Mouse (Mus musculus) cerebellum, adult 2 months (tissue): ENCODE data around the gene Gm21256. TPM values are rescaled to one million over a fixed set of nuclear protein-coding genes. Genes with fewer than 3 reads are reported as not detected.
"Not testable (repeated sequence)": the region's sequence is repeated elsewhere in the genome, so short reads cannot be mapped to it uniquely, and the experiment has no call there.

Experiments used
- DNase-seq, 2 experiments: peaks; one replicate each; pipeline ENCODE4 v3.0.0; 2021
- H3K27ac ChIP-seq: fragments of 200-500 bp; 2 replicates; pipeline ENCODE4 v1.5.1; 2012; ENCODE audit warnings: low read length, control low read depth, inconsistent platforms; ENCODE audit not compliant: insufficient read depth
- H3K27me3 ChIP-seq: fragments of 200-500 bp; 2 replicates; pipeline ENCODE4 v1.6.1; 2012; ENCODE audit warnings: inconsistent platforms, mild to moderate bottlenecking, low read length, moderate library complexity; ENCODE audit not compliant: control insufficient read depth, insufficient read depth
- H3K4me1 ChIP-seq: fragments of 200-500 bp; 2 replicates; pipeline ENCODE4 v1.6.1; 2011; ENCODE audit warnings: low read length; ENCODE audit not compliant: control insufficient read depth, insufficient read depth
- H3K4me3 ChIP-seq: fragments of 200-500 bp; replicated peaks from 2 replicates; pipeline ENCODE3; 2011; ENCODE audit warnings: mild to moderate bottlenecking, low read depth, low read length, control low read depth; ENCODE audit not compliant: insufficient read depth
- WGBS: fragments of 180-500 bp; shearing (Covaris S2); methylation state at CpG from one replicate; pipeline ENCODE4 v1.1.7; 2018; 5-methylcytosine and 5-hydroxymethylcytosine counted together
- polyA plus RNA-seq: library from polyadenylated mRNA; depleted of rRNA; stranded (reverse); fragments of >200 nt; gene quantifications from 2 replicates; pipeline ENCODE4 v1.2.3, GENCODE M21; 2012; rRNA removed

Gm21256 gene
- not detected in 2 replicates for polyA plus RNA-seq

DNA sequence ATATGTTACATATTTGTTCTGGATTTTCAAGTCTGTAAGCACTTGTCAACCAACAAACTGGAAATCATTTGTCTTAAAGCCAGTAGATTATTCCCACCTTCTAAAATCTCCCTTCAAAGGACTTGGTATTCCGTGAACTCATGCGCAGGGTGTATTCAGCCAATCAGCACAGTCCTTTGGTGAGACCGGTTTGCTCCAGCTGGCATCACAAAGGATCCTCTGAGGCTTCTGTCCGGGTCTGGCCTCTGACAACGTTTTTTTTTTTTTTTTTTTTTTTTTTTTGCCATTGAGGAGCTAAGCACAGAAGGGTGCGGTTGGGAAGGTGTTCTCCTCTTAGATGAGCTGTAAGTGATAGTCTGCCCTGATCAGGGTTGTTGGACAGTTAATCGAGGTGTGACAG lies at the start of gene Gm21256:
Gene Gm21256, plus strand, starts transcription at position 301 of the 400 bp plus-strand sequence.
- H3K27me3 ChIP-seq, result not testable (repeated sequence)
- no CpG with 5 or more reads among the region's 7 CpGs for WGBS

More for the DNA sequence above, at the start of gene Gm21256:
- not testable (repeated sequence) for H3K27ac ChIP-seq, H3K4me1 ChIP-seq, H3K4me3 ChIP-seq, DNase-seq

Other genes with a start within 250 kb of the Gm21256 start
- gene Gm21170, start 240.1 kb downstream of the Gm21256 start, polyA plus RNA-seq, result not detected in 2 replicates